Mouse (Mus musculus): ENCODE measurements at regions not wholly inside any gene's neighbourhood (a gene's known extent, or its start where the extent isn't known, plus 50 kb on each side); places are given as distances from the start of the nearest gene placed in this dataset.

- peak in 1 of 2 experiments; percentile 20 for DNase-seq
- no peak overlapping the region for H3K27ac ChIP-seq
Observed at GRCm38 (mm10) chr7:65213216-65213925, 57.0 kb upstream of the Fam189a1 start.

GRCm38 (mm10) chr7:65207240-65207639, 50.9 kb upstream of the Fam189a1 start:
- Histone ChIP-seq H3K27me3 (ENCODE audit: control insufficient read depth, insufficient read depth, low read length) (no peaks in the 10 kb centered on the region), H3K9ac (ENCODE audit: low read depth, low read length) (no peak overlapping the region), H3K79me2 (replicated peaks; ENCODE audit: control insufficient read depth, insufficient read depth, low read length) (no peaks in the 10 kb centered on the region), H3K36me3 (ENCODE audit: control insufficient read depth, insufficient read depth, low read length) (no peaks in the 10 kb centered on the region), H3K4me1 (ENCODE audit: control insufficient read depth, insufficient read depth, low read length) (no peaks in the 10 kb centered on the region), H3K27ac (no peak overlapping the region), H3K4me3 (no peak overlapping the region)
- no peak for DNase-seq
- TF ChIP-seq EP300 (IDR thresholded peaks at IDR 0.05; ENCODE audit: insufficient read depth, low read depth, low read length) (no peak), POLR2A (IDR thresholded peaks at IDR 0.05; ENCODE audit: insufficient read depth, low read depth, low read length) (no peak), CTCF (IDR thresholded peaks at IDR 0.05) (no peak)
- 53% methylated on average over 10 of the region's 10 CpGs for WGBS
- intact Hi-C loops (cut with DNase I) = no loop called here

More at GRCm38 (mm10) chr7:65213216-65213925, 57.0 kb upstream of the Fam189a1 start:
- no peaks in the 10 kb centered on the region for H3K36me3 ChIP-seq (ENCODE audit: control insufficient read depth, insufficient read depth, low read length)
- intact Hi-C loops (cut with DNase I) = no loop called here
- H3K27me3 ChIP-seq (ENCODE audit: control insufficient read depth, insufficient read depth, low read length) = no peaks in the 10 kb centered on the region
- H3K9ac ChIP-seq (ENCODE audit: low read depth, low read length) = no peak overlapping the region
- no peaks in the 10 kb centered on the region for H3K4me1 ChIP-seq (ENCODE audit: control insufficient read depth, insufficient read depth, low read length)
- H3K79me2 ChIP-seq (replicated peaks; ENCODE audit: control insufficient read depth, insufficient read depth, low read length) = no peaks in the 10 kb centered on the region
- 63% methylated on average over 14 of the region's 14 CpGs for WGBS
- TF ChIP-seq POLR2A (IDR thresholded peaks at IDR 0.05; ENCODE audit: insufficient read depth, low read depth, low read length) (no peak), CTCF (IDR thresholded peaks at IDR 0.05) (peak; percentile 62), EP300 (IDR thresholded peaks at IDR 0.05; ENCODE audit: insufficient read depth, low read depth, low read length) (no peak)
- no peak overlapping the region for H3K4me3 ChIP-seq
